Mouse (Mus musculus) lung, embryonic 16.5 days (tissue): ENCODE measurements around the gene Scube2. TPM values are rescaled to one million over a fixed set of nuclear protein-coding genes. Genes with fewer than 3 reads are reported as not detected.

Experiments
- ATAC-seq: fragments of 200-750 bp; cut with Nextera tagmentation; 2 replicates; pipeline ENCODE4 v1.8.0; 2017; ENCODE audit warnings: low read depth, mild to moderate bottlenecking, moderate library complexity
- H3K27ac ChIP-seq: fragments of 300-500 bp; sonication (generic); 2 replicates; pipeline ENCODE4 v1.5.1; 2014; ENCODE audit warnings: mild to moderate bottlenecking, control low read depth, low read length
- H3K27me3 ChIP-seq: fragments of 300-500 bp; sonication (generic); 2 replicates; pipeline ENCODE4 v1.6.1; 2014; ENCODE audit warnings: low read depth, low read length, mixed read lengths; ENCODE audit not compliant: control insufficient read depth, insufficient read depth
- H3K36me3 ChIP-seq: fragments of 300-500 bp; sonication (generic); 2 replicates; pipeline ENCODE4 v1.6.1; 2014; ENCODE audit warnings: low read length; ENCODE audit not compliant: control insufficient read depth, insufficient read depth
- H3K4me1 ChIP-seq: fragments of 300-500 bp; sonication (generic); replicated peaks from 2 replicates; pipeline ENCODE4 v1.6.1; 2014; ENCODE audit warnings: low read length, mixed read lengths; ENCODE audit not compliant: control insufficient read depth, insufficient read depth
- H3K4me2 ChIP-seq: fragments of 300-500 bp; sonication (generic); 2 replicates; pipeline ENCODE4 v1.6.1; 2014; ENCODE audit warnings: low read depth, low read length, control low read depth
- H3K4me3 ChIP-seq: fragments of 300-500 bp; sonication (generic); 2 replicates; pipeline ENCODE4 v1.5.1; 2014; ENCODE audit warnings: mild to moderate bottlenecking, low read length, control low read depth
- H3K9ac ChIP-seq: fragments of 300-500 bp; sonication (generic); 2 replicates; pipeline ENCODE4 v1.6.1; 2014; ENCODE audit warnings: low read length, control low read depth
- H3K9me3 ChIP-seq: fragments of 300-500 bp; sonication (generic); 2 replicates; pipeline ENCODE4 v1.6.1; 2016; ENCODE audit warnings: low read length; ENCODE audit not compliant: control insufficient read depth
- WGBS: fragments of 180-500 bp; shearing (Covaris S2); extraction: QIAGEN DNeasy Blood & Tissue Kit; methylation state at CpG from one replicate; pipeline ENCODE4 v1.1.7; 2014; 5-methylcytosine and 5-hydroxymethylcytosine counted together
- polyA plus RNA-seq: library from polyadenylated mRNA; unstranded; fragments of >200 nt; fragmentation: Nextera tagmentation; extraction: Ambion mirVana; gene quantifications from 2 replicates; pipeline ENCODE4 v1.2.1, GENCODE M21; 2015

The Scube2 gene
- polyA plus RNA-seq, 1 experiment from 2014 or later, result 4.1 TPM

GRCm38 (mm10) chr7:109844100-109844499, 21.4 kb downstream of the Scube2 start:
- 0 out of 2 replicates have a peak, but pooled peaks cover 1% of the 10 kb centered on the region for H3K27me3 ChIP-seq
- no peaks in the 10 kb centered on the region for H3K36me3 ChIP-seq
- H3K4me2 ChIP-seq, result no peak overlapping the region
- H3K9me3 ChIP-seq, result no peaks in the 10 kb centered on the region
- peaks cover 7% of the 10 kb centered on the region; the same call in 1 of the 2 replicates for H3K4me1 ChIP-seq
- 69% methylated on average over 6 of the region's 6 CpGs for WGBS
- no peak for ATAC-seq
- no peak overlapping the region for H3K9ac ChIP-seq
- H3K27ac ChIP-seq, result no peak overlapping the region
- H3K4me3 ChIP-seq, result no peak overlapping the region

GRCm38 (mm10) chr7:109841618-109842418, 23.7 kb downstream of the Scube2 start:
- WGBS, result 74% methylated on average over 13 of the region's 13 CpGs
- Histone ChIP-seq H3K9me3 (no peaks in the 10 kb centered on the region), H3K4me1 (peaks cover 4% of the 10 kb centered on the region; the same call in 1 of the 2 replicates), H3K4me3 (no peak overlapping the region), H3K36me3 (no peaks in the 10 kb centered on the region), H3K9ac (no peak overlapping the region), H3K27me3 (0 out of 2 replicates have a peak, but pooled peaks cover 2% of the 10 kb centered on the region), H3K27ac (no peak overlapping the region), H3K4me2 (no peak overlapping the region)
- peak; percentile 52 for ATAC-seq

GRCm38 (mm10) chr7:109841031-109841430, 24.4 kb downstream of the Scube2 start:
- H3K36me3 ChIP-seq, result no peaks in the 10 kb centered on the region
- no peaks in the 10 kb centered on the region for H3K9me3 ChIP-seq
- H3K4me1 ChIP-seq, result peaks cover 6% of the 10 kb centered on the region
- 73% methylated on average over 6 of the region's 6 CpGs for WGBS
- H3K4me2 ChIP-seq, result no peak overlapping the region
- no peak overlapping the region for H3K4me3 ChIP-seq
- H3K27me3 ChIP-seq, result 0 out of 2 replicates have a peak, but pooled peaks cover 2% of the 10 kb centered on the region
- no peak overlapping the region for H3K9ac ChIP-seq
- H3K27ac ChIP-seq, result no peak overlapping the region
- no peak for ATAC-seq

- H3K36me3 ChIP-seq, result no peaks in the 10 kb centered on the region
- ATAC-seq, result no peak
- 61% methylated on average over 3 of the region's 3 CpGs for WGBS
- H3K4me1 ChIP-seq, result peaks cover 15% of the 10 kb centered on the region
- no peak overlapping the region for H3K4me3 ChIP-seq
- H3K27ac ChIP-seq, result no peak overlapping the region
- H3K27me3 ChIP-seq, result 0 out of 2 replicates have a peak, but pooled peaks cover 2% of the 10 kb centered on the region
- H3K9ac ChIP-seq, result no peak overlapping the region
- no peaks in the 10 kb centered on the region for H3K9me3 ChIP-seq
- H3K4me2 ChIP-seq, result no peak overlapping the region
Measured at GRCm38 (mm10) chr7:109838613-109839012, 26.9 kb downstream of the Scube2 start.

GRCm38 (mm10) chr7:109837651-109838050, 27.8 kb downstream of the Scube2 start:
- Histone ChIP-seq H3K27ac (no peak overlapping the region), H3K4me3 (no peak overlapping the region), H3K36me3 (no peaks in the 10 kb centered on the region), H3K9me3 (no peaks in the 10 kb centered on the region), H3K4me2 (no peak overlapping the region), H3K27me3 (0 out of 2 replicates have a peak, but pooled peaks cover 2% of the 10 kb centered on the region), H3K9ac (no peak overlapping the region), H3K4me1 (peaks cover 15% of the 10 kb centered on the region)
- 85% methylated on average over 6 of the region's 6 CpGs for WGBS
- no peak for ATAC-seq

- no peak overlapping the region for H3K9ac ChIP-seq
- H3K9me3 ChIP-seq, result no peaks in the 10 kb centered on the region
- H3K27me3 ChIP-seq, result 0 out of 2 replicates have a peak, but pooled peaks cover 2% of the 10 kb centered on the region
- no peak overlapping the region for H3K4me3 ChIP-seq
- peaks cover 10% of the 10 kb centered on the region; the same call in 1 of the 2 replicates for H3K4me1 ChIP-seq
- 20% methylated on average over 6 of the region's 6 CpGs for WGBS
- ATAC-seq, result peak; percentile 83
- H3K36me3 ChIP-seq, result no peaks in the 10 kb centered on the region
- no peak overlapping the region for H3K4me2 ChIP-seq
- peak overlapping the region; percentile 27; the same call in 1 of the 2 replicates for H3K27ac ChIP-seq
Measured at GRCm38 (mm10) chr7:109834894-109835293, 30.6 kb downstream of the Scube2 start.

GRCm38 (mm10) chr7:109831376-109831775, 34.1 kb downstream of the Scube2 start:
- H3K4me1 ChIP-seq, result peaks cover 10% of the 10 kb centered on the region; the same call in 1 of the 2 replicates
- no peak overlapping the region for H3K9ac ChIP-seq
- no peaks in the 10 kb centered on the region for H3K9me3 ChIP-seq
- H3K4me2 ChIP-seq, result no peak overlapping the region
- H3K27me3 ChIP-seq, result no peaks in the 10 kb centered on the region
- no peak overlapping the region for H3K4me3 ChIP-seq
- H3K27ac ChIP-seq, result no peak overlapping the region
- H3K36me3 ChIP-seq, result no peaks in the 10 kb centered on the region
- 34% methylated on average over 2 of the region's 2 CpGs for whole genome bisulfite sequencing
- no peak for ATAC-seq

- 47% methylated on average over 8 of the region's 8 CpGs for WGBS
- Histone ChIP-seq H3K27ac (peak overlapping the region; percentile 65; the same call in 1 of the 2 replicates), H3K27me3 (no peaks in the 10 kb centered on the region), H3K36me3 (no peaks in the 10 kb centered on the region), H3K4me1 (peaks cover 14% of the 10 kb centered on the region), H3K4me2 (no peak overlapping the region), H3K9me3 (no peaks in the 10 kb centered on the region), H3K9ac (no peak overlapping the region), H3K4me3 (no peak overlapping the region)
- ATAC-seq, result peak; percentile 53
Measured at GRCm38 (mm10) chr7:109826911-109827310, 38.6 kb downstream of the Scube2 start.

GRCm38 (mm10) chr7:109825293-109825692, 40.2 kb downstream of the Scube2 start:
- Histone ChIP-seq H3K9ac (no peak overlapping the region), H3K4me3 (no peak overlapping the region), H3K9me3 (no peaks in the 10 kb centered on the region), H3K4me2 (peak overlapping the region; percentile 31), H3K4me1 (peaks cover 14% of the 10 kb centered on the region), H3K27ac (peak overlapping the region; percentile 67), H3K36me3 (no peaks in the 10 kb centered on the region), H3K27me3 (no peaks in the 10 kb centered on the region)
- WGBS, result 23% methylated on average over 14 of the region's 14 CpGs
- ATAC-seq, result peak; percentile 92
